Mouse (Mus musculus) embryonic facial prominence, embryonic 11.5 days (tissue): Measurements from ENCODE around the gene Eml6. TPM values are rescaled to one million over a fixed set of nuclear protein-coding genes. Genes with fewer than 3 reads are reported as not detected.

ENCODE experiments used
- ATAC-seq: fragments of 200-750 bp; cut with Nextera tagmentation; replicated peaks from 2 replicates; pipeline ENCODE4 v1.8.0; 2017; ENCODE audit warnings: low read depth; ENCODE audit not compliant: insufficient number of reproducible peaks, low FRiP score, low TSS enrichment
- DNase-seq: peaks from one replicate; pipeline ENCODE4 v3.0.0-alpha.2; 2015; ENCODE audit warnings: low spot score
- H3K27ac ChIP-seq: fragments of 300-500 bp; sonication (generic); replicated peaks from 2 replicates; pipeline ENCODE4 v1.5.1; 2014; ENCODE audit warnings: mild to moderate bottlenecking, low read depth, low read length, control low read depth
- H3K27me3 ChIP-seq: fragments of 300-500 bp; sonication (generic); 2 replicates; pipeline ENCODE4 v1.6.1; 2014; ENCODE audit warnings: mild to moderate bottlenecking, low read length, moderate library complexity, mixed read lengths; ENCODE audit not compliant: control insufficient read depth, insufficient read depth
- H3K36me3 ChIP-seq: fragments of 300-500 bp; sonication (generic); replicated peaks from 2 replicates; pipeline ENCODE4 v1.6.1; 2014; ENCODE audit warnings: low read depth, mild to moderate bottlenecking, low read length, moderate library complexity, mixed read lengths; ENCODE audit not compliant: control insufficient read depth, insufficient read depth
- H3K4me1 ChIP-seq: fragments of 300-500 bp; sonication (generic); 2 replicates; pipeline ENCODE4 v1.6.1; 2014; ENCODE audit warnings: low read length, mixed read lengths; ENCODE audit not compliant: control insufficient read depth, insufficient read depth
- H3K4me2 ChIP-seq: fragments of 300-500 bp; sonication (generic); 2 replicates; pipeline ENCODE4 v1.6.1; 2014; ENCODE audit warnings: low read depth, mild to moderate bottlenecking, control low read depth, low read length, moderate library complexity
- H3K4me3 ChIP-seq: fragments of 300-500 bp; sonication (generic); 2 replicates; pipeline ENCODE4 v1.5.1; 2014; ENCODE audit warnings: low read depth, low read length, control low read depth
- H3K9ac ChIP-seq: fragments of 300-500 bp; sonication (generic); replicated peaks from 2 replicates; pipeline ENCODE4 v1.6.1; 2014; ENCODE audit warnings: mild to moderate bottlenecking, control low read depth, low read length
- H3K9me3 ChIP-seq: fragments of 300-500 bp; sonication (generic); replicated peaks from 2 replicates; pipeline ENCODE4 v1.6.1; 2016; ENCODE audit warnings: mild to moderate bottlenecking, low read length, inconsistent platforms, mixed read lengths; ENCODE audit not compliant: control insufficient read depth
- WGBS: fragments of 180-500 bp; shearing (Covaris S2); extraction: QIAGEN DNeasy Blood & Tissue Kit; methylation state at CpG from one replicate; pipeline ENCODE4 v1.1.7; 2014; 5-methylcytosine and 5-hydroxymethylcytosine counted together
- polyA plus RNA-seq: library from polyadenylated mRNA; unstranded; fragments of >200 nt; fragmentation: Nextera tagmentation; extraction: Ambion mirVana; gene quantifications from 2 replicates; pipeline ENCODE4 v1.2.1, GENCODE M21; 2014

The Eml6 gene
- polyA plus RNA-seq, 1 experiment from 2014 or later, result 0.43 TPM

DNA sequence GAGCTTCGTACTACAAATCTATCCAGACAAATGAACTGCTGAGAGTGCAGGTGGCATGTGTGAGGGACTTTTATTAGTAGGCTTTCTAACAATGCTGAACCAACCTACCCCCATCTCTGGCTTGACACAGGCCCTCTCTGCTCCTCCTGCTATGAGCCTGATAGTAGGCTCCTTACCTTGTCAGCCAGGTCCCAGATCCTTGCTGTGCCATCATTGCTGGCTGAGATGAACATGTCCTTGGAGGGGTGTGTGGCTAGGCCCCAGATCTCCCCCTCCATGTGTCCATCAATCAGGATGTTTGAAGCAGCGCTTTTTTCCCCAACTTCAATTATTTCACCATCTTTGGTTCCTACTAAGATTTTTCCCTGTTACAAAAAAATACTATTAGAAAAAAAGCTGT, 274.8 kb downstream of the Eml6 start:
- no peak overlapping the region for H3K4me2 ChIP-seq
- H3K4me1 ChIP-seq, result no peaks in the 10 kb centered on the region
- no peaks in the 10 kb centered on the region; the same call in 1 of the 2 replicates for H3K36me3 ChIP-seq
- no peak overlapping the region for H3K9ac ChIP-seq
- ATAC-seq (no peak), DNase-seq (no peak)
- WGBS, result 94% methylated on average over 2 of the region's 2 CpGs
- H3K9me3 ChIP-seq, result no peaks in the 10 kb centered on the region
- H3K4me3 ChIP-seq, result no peak overlapping the region
- H3K27ac ChIP-seq, result no peak overlapping the region
- H3K27me3 ChIP-seq, result no peaks in the 10 kb centered on the region

DNA sequence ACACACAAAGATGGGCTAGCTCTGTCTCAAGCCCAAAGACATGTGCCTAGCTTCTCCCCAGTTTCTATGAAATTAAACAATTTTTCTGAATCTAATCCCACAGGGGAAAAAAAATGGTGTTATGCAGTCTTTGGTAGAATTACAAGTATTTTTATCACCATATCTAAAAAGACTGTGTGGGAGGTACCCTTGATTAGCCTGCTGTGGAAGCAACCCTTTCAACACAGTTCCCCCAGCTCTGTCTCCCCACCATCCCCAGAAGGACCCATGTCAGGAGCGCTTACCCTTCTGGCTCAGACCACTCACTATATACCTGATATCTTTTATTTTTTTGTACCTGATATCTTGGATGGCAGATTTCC, 276.4 kb downstream of the Eml6 start:
- no peak overlapping the region for H3K4me3 ChIP-seq
- 93% methylated on average over 1 of the region's 1 CpGs for WGBS
- ATAC-seq, result no peak

DNA sequence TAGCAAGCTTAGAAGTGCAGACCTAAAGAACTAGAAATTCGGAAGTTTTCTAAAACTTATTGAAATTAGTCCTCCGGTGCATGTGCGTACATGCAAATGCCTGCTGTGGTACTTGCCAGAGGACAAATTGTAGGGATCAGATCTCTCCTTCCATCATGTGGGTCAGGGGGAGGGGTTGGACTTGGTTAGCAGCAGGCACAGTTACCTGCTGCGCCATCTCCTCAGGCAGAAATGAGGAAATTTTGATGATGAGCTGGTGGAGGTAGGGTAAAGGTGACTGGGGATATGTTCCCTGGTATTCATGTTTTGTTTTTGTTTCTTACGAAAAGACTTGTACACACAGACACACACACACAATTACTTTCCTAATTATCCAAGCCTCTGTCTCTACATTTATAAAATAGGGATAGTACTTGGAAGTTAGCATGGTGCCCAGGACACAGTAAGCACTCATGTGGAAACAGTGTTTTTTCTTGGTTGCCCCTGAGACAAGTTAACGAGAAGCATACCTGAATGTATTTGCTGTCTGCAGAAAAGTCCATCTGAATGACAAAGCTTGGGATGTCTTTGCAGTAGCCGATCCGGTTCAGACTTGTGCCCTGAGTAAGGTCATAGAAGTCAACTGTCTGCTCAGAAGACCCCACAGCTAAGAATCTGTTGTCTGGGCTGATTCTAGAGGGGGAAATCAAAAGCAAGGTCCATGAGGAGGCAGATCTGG, 276.9 kb downstream of the Eml6 start:
- no peak for DNase-seq
- Histone ChIP-seq H3K4me1 (no peaks in the 10 kb centered on the region), H3K4me3 (no peak overlapping the region), H3K9me3 (no peaks in the 10 kb centered on the region), H3K27me3 (no peaks in the 10 kb centered on the region), H3K9ac (no peak overlapping the region), H3K27ac (no peak overlapping the region), H3K36me3 (no peaks in the 10 kb centered on the region; the same call in 1 of the 2 replicates), H3K4me2 (no peak overlapping the region)
- WGBS, result 85% methylated on average over 8 of the region's 8 CpGs
- no peak for ATAC-seq

More for the DNA sequence above, 276.4 kb downstream of the Eml6 start:
- no peak overlapping the region for H3K27ac ChIP-seq
- H3K9ac ChIP-seq, result no peak overlapping the region
- H3K27me3 ChIP-seq, result no peaks in the 10 kb centered on the region
- H3K36me3 ChIP-seq, result no peaks in the 10 kb centered on the region; the same call in 1 of the 2 replicates
- H3K9me3 ChIP-seq, result no peaks in the 10 kb centered on the region
- H3K4me1 ChIP-seq, result no peaks in the 10 kb centered on the region
- no peak overlapping the region for H3K4me2 ChIP-seq
- no peak for DNase-seq

DNA sequence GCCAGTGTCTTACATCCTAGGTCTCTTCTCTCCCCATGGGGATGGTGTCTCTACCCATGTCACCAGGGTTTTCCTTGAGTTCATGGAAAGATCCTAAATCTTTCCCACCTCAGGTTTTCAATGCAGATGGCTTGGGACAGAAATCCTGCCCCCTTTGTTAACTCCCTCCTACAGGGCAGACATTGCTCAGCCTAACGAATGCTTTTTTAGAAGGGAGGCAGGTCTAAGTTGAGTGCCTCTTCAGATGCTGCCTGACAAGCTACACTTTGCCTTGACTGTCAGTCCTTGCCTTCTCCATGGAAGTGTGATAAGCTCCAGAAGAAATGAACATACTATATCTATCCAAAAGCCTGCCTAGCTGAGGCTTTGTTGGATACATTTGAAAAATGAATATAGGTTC, 278.0 kb downstream of the Eml6 start:
- no peak overlapping the region for H3K9ac ChIP-seq

DNA sequence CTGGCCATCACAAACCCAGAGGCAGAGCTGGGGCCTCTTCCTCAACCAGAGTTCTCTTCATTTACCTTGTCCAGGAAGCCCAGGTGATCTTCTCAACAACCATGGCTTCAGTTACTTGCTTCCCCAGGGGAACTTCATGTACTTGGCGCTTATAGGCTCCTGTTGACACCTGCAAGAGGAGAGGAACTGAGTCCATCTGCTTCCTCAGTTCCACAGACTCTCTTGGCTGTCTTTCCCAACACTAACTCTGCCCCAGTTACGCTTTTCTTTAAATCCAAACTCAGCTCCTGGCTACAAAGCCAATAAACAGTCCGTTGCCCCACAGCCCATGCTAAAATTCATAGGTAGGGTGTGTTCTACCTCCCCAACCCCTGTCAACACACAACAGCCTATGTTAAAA, 278.5 kb downstream of the Eml6 start:
- WGBS, result 93% methylated on average over 3 of the region's 3 CpGs
- no peaks in the 10 kb centered on the region for H3K9me3 ChIP-seq
- no peaks in the 10 kb centered on the region; the same call in 1 of the 2 replicates for H3K36me3 ChIP-seq
- no peak for DNase-seq
- no peak overlapping the region for H3K9ac ChIP-seq
- no peak overlapping the region for H3K4me3 ChIP-seq
- ATAC-seq, result no peak
- H3K27ac ChIP-seq, result no peak overlapping the region
- H3K27me3 ChIP-seq, result no peaks in the 10 kb centered on the region
- H3K4me2 ChIP-seq, result no peak overlapping the region
- H3K4me1 ChIP-seq, result no peaks in the 10 kb centered on the region

More for the DNA sequence above, 278.0 kb downstream of the Eml6 start:
- DNase-seq, result no peak
- Histone ChIP-seq H3K4me2 (no peak overlapping the region), H3K9me3 (no peaks in the 10 kb centered on the region), H3K36me3 (no peaks in the 10 kb centered on the region; the same call in 1 of the 2 replicates), H3K27me3 (no peaks in the 10 kb centered on the region), H3K4me3 (no peak overlapping the region), H3K27ac (no peak overlapping the region), H3K4me1 (no peaks in the 10 kb centered on the region)
- no peak for ATAC-seq
- WGBS, result 82% methylated on average over 1 of the region's 1 CpGs

DNA sequence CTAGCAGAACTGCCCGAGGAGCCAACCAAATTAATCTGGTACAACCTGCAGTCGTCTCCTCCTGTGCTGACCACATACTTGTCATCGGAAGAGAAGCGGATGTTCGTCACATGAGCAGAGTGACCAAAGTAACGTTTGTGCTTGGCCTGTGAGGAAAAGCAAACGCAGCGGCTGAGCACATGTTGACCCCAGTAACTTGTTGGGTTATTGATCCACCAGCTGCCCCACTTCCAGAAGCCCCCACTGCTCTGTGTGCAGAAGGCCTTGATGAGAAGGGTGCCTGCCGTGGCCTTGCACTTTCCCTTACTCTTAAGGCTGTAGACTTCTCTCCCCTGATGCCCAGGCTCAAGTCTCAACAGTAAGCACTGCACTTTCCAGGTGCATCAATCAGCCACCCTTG, 279.6 kb downstream of the Eml6 start:
- H3K4me3 ChIP-seq, result no peak overlapping the region
- H3K4me2 ChIP-seq, result no peak overlapping the region
- no peaks in the 10 kb centered on the region for H3K27me3 ChIP-seq
- ATAC-seq (no peak), DNase-seq (no peak)
- no peaks in the 10 kb centered on the region for H3K4me1 ChIP-seq
- H3K27ac ChIP-seq, result no peak overlapping the region
- no peak overlapping the region for H3K9ac ChIP-seq
- WGBS, result 94% methylated on average over 9 of the region's 9 CpGs
- H3K9me3 ChIP-seq, result no peaks in the 10 kb centered on the region
- no peaks in the 10 kb centered on the region; the same call in 1 of the 2 replicates for H3K36me3 ChIP-seq

DNA sequence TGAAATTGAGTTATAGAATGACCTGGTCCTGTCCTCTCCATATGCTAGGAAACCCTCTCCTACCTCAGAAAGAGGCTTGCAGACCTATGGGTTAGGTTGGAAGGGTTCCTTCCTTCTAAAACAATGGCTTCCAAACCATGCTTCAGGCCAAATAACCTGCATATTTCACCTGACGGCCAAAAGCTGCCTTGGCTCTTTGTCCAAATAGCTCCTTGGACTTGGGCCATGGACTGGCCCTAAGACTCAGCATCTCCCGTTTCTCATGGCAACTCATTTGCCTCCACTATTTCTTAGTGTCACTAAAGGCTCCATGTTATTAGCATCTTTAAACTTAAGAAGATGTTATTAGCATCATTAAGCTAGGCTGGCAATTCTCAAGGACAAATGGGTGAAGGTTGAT, 280.3 kb downstream of the Eml6 start:
- H3K4me1 ChIP-seq, result no peaks in the 10 kb centered on the region
- H3K9ac ChIP-seq, result no peak overlapping the region
- H3K9me3 ChIP-seq, result no peaks in the 10 kb centered on the region
- WGBS, result 84% methylated on average over 2 of the region's 2 CpGs
- no peak overlapping the region for H3K27ac ChIP-seq
- H3K4me3 ChIP-seq, result no peak overlapping the region
- ATAC-seq, result no peak
- no peaks in the 10 kb centered on the region; the same call in 1 of the 2 replicates for H3K36me3 ChIP-seq
- no peaks in the 10 kb centered on the region for H3K27me3 ChIP-seq
- no peak for DNase-seq
- H3K4me2 ChIP-seq, result no peak overlapping the region

DNA sequence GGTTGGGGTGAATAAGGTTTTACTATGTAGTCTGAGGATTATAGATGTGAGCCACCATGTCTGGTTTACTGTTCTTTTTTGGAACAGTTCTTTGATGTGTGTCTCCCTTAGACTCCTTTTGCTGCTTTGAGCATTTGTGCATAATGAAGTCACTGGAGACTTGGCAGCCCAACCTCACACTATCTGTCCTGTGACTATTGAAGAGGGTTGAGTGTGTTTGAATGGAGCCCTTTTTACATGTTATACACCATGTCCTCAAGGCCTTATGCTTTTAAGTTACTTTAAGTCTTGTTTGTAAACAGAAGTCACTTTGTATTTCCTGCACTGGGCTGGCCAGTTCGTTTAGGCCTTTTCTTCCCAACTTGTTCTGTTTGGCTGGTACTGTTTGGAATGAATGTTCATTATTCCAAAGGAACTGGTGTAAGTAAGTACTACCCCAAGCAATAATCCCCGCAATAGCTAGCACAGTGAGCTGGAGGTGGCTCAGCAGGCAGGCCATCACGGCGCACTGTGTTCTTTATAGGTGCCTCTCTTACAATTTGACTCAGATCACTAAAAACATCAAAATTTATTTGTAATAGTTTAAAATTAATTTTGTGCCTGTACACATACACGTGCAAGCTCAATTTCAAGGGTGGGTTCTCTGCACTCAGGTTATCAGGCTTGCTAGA, 280.9 kb downstream of the Eml6 start:
- ATAC-seq (no peak), DNase-seq (no peak)
- Histone ChIP-seq H3K27ac (no peak overlapping the region), H3K4me2 (no peak overlapping the region), H3K36me3 (no peaks in the 10 kb centered on the region; the same call in 1 of the 2 replicates), H3K27me3 (no peaks in the 10 kb centered on the region), H3K4me3 (no peak overlapping the region), H3K4me1 (no peaks in the 10 kb centered on the region), H3K9me3 (no peaks in the 10 kb centered on the region), H3K9ac (no peak overlapping the region)
- WGBS, result 91% methylated on average over 5 of the region's 5 CpGs
